Mouse (Mus musculus): ENCODE measurements around the gene Gif. TPM values are rescaled to one million over a fixed set of nuclear protein-coding genes. Genes with fewer than 3 reads are reported as not detected.
A peak's percentile ranks its signal among the peaks of the same experiment; 100 is the strongest.

Gif gene
- polyA plus RNA-seq, 1 experiment from 2014 or later = not detected

GRCm38 (mm10) chr19:11736455-11736854 is 10.9 kb upstream of the Gif start:
- H3K9me3 ChIP-seq (ENCODE audit: control insufficient read depth, low read length) = no peaks in the 10 kb centered on the region
- WGBS = 44% methylated on average over 1 of the region's 1 CpGs
- no peak for ATAC-seq (ENCODE audit: low FRiP score)

GRCm38 (mm10) chr19:11745680-11746079 is 1.7 kb upstream of the Gif start:
- Histone ChIP-seq H3K27me3 (ENCODE audit: control insufficient read depth, insufficient read depth, low read length) (no peaks in the 10 kb centered on the region), H3K9me3 (ENCODE audit: control insufficient read depth, low read length) (no peaks in the 10 kb centered on the region)

More at GRCm38 (mm10) chr19:11736455-11736854, 10.9 kb upstream of the Gif start:
- H3K9ac ChIP-seq (ENCODE audit: low read depth, low read length) = no peak overlapping the region
- no peaks in the 10 kb centered on the region for H3K4me1 ChIP-seq (replicated peaks; ENCODE audit: control insufficient read depth, insufficient read depth, low read length)
- H3K36me3 ChIP-seq (ENCODE audit: control insufficient read depth, insufficient read depth, low read length) = no peaks in the 10 kb centered on the region
- no peak for DNase-seq (ENCODE audit: low spot score)
- H3K4me3 ChIP-seq (ENCODE audit: low read depth, low read length) = no peak overlapping the region
- H3K27me3 ChIP-seq (ENCODE audit: control insufficient read depth, insufficient read depth, low read length) = no peaks in the 10 kb centered on the region
- no peak overlapping the region for H3K27ac ChIP-seq (ENCODE audit: low read depth, low read length)
- H3K4me2 ChIP-seq (replicated peaks; ENCODE audit: low read depth, low read length) = no peak overlapping the region

GRCm38 (mm10) chr19:11765059-11765458 is 17.7 kb downstream of the Gif start:
- Histone ChIP-seq H3K4me3 (ENCODE audit: low read depth, low read length) (no peak overlapping the region), H3K4me2 (replicated peaks; ENCODE audit: low read depth, low read length) (no peak overlapping the region), H3K27ac (ENCODE audit: low read depth, low read length) (no peak overlapping the region), H3K9ac (ENCODE audit: low read depth, low read length) (no peak overlapping the region), H3K9me3 (ENCODE audit: control insufficient read depth, low read length) (no peaks in the 10 kb centered on the region), H3K4me1 (replicated peaks; ENCODE audit: control insufficient read depth, insufficient read depth, low read length) (no peaks in the 10 kb centered on the region), H3K36me3 (ENCODE audit: control insufficient read depth, insufficient read depth, low read length) (no peaks in the 10 kb centered on the region), H3K27me3 (ENCODE audit: control insufficient read depth, insufficient read depth, low read length) (no peaks in the 10 kb centered on the region)
- WGBS = 81% methylated on average over 3 of the region's 3 CpGs
- DNase-seq (ENCODE audit: low spot score) (no peak), ATAC-seq (ENCODE audit: low FRiP score) (no peak)

More at GRCm38 (mm10) chr19:11745680-11746079, 1.7 kb upstream of the Gif start:
- ATAC-seq (ENCODE audit: low FRiP score) (no peak), DNase-seq (ENCODE audit: low spot score) (no peak)
- no peak overlapping the region for H3K4me3 ChIP-seq (ENCODE audit: low read depth, low read length)
- no peak overlapping the region for H3K27ac ChIP-seq (ENCODE audit: low read depth, low read length)
- H3K9ac ChIP-seq (ENCODE audit: low read depth, low read length) = no peak overlapping the region
- H3K4me2 ChIP-seq (replicated peaks; ENCODE audit: low read depth, low read length) = no peak overlapping the region
- H3K36me3 ChIP-seq (ENCODE audit: control insufficient read depth, insufficient read depth, low read length) = no peaks in the 10 kb centered on the region
- no peaks in the 10 kb centered on the region for H3K4me1 ChIP-seq (replicated peaks; ENCODE audit: control insufficient read depth, insufficient read depth, low read length)

GRCm38 (mm10) chr19:11766413-11766812 is 19.1 kb downstream of the Gif start:
- H3K9me3 ChIP-seq (ENCODE audit: control insufficient read depth, low read length) = no peaks in the 10 kb centered on the region
- H3K27ac ChIP-seq (ENCODE audit: low read depth, low read length) = no peak overlapping the region
- H3K27me3 ChIP-seq (ENCODE audit: control insufficient read depth, insufficient read depth, low read length) = no peaks in the 10 kb centered on the region
- WGBS = 74% methylated on average over 4 of the region's 4 CpGs
- no peak overlapping the region for H3K4me3 ChIP-seq (ENCODE audit: low read depth, low read length)
- ATAC-seq (ENCODE audit: low FRiP score) = no peak
- H3K4me2 ChIP-seq (replicated peaks; ENCODE audit: low read depth, low read length) = no peak overlapping the region
- no peaks in the 10 kb centered on the region for H3K36me3 ChIP-seq (ENCODE audit: control insufficient read depth, insufficient read depth, low read length)
- 0 out of 2 replicates have a peak, but pooled peaks cover 2% of the 10 kb centered on the region for H3K4me1 ChIP-seq (replicated peaks; ENCODE audit: control insufficient read depth, insufficient read depth, low read length)
- no peak for DNase-seq (ENCODE audit: low spot score)
- no peak overlapping the region for H3K9ac ChIP-seq (ENCODE audit: low read depth, low read length)

- Histone ChIP-seq H3K4me2 (replicated peaks; ENCODE audit: low read depth, low read length) (no peak overlapping the region), H3K9me3 (ENCODE audit: control insufficient read depth, low read length) (no peaks in the 10 kb centered on the region), H3K4me3 (ENCODE audit: low read depth, low read length) (no peak overlapping the region), H3K9ac (ENCODE audit: low read depth, low read length) (no peak overlapping the region), H3K27me3 (ENCODE audit: control insufficient read depth, insufficient read depth, low read length) (no peaks in the 10 kb centered on the region), H3K27ac (ENCODE audit: low read depth, low read length) (no peak overlapping the region), H3K4me1 (replicated peaks; ENCODE audit: control insufficient read depth, insufficient read depth, low read length) (0 out of 2 replicates have a peak, but pooled peaks cover 2% of the 10 kb centered on the region), H3K36me3 (ENCODE audit: control insufficient read depth, insufficient read depth, low read length) (no peaks in the 10 kb centered on the region)
- no peak for ATAC-seq (ENCODE audit: low FRiP score)
- DNase-seq (ENCODE audit: low spot score) = peak; percentile 56
- WGBS = 16% methylated on average over 3 of the region's 3 CpGs
Observed at GRCm38 (mm10) chr19:11768163-11768562, 20.8 kb downstream of the Gif start.

GRCm38 (mm10) chr19:11769257-11769920 is 22.0 kb downstream of the Gif start:
- Histone ChIP-seq H3K36me3 (ENCODE audit: control insufficient read depth, insufficient read depth, low read length) (no peaks in the 10 kb centered on the region), H3K9ac (ENCODE audit: low read depth, low read length) (no peak overlapping the region), H3K27me3 (ENCODE audit: control insufficient read depth, insufficient read depth, low read length) (no peaks in the 10 kb centered on the region), H3K9me3 (ENCODE audit: control insufficient read depth, low read length) (no peaks in the 10 kb centered on the region), H3K4me2 (replicated peaks; ENCODE audit: low read depth, low read length) (no peak overlapping the region), H3K4me3 (ENCODE audit: low read depth, low read length) (no peak overlapping the region), H3K4me1 (replicated peaks; ENCODE audit: control insufficient read depth, insufficient read depth, low read length) (0 out of 2 replicates have a peak, but pooled peaks cover 2% of the 10 kb centered on the region), H3K27ac (ENCODE audit: low read depth, low read length) (no peak overlapping the region)
- ATAC-seq (ENCODE audit: low FRiP score) (no peak), DNase-seq (ENCODE audit: low spot score) (peak; percentile 0)
- WGBS = 88% methylated on average over 5 of the region's 5 CpGs

GRCm38 (mm10) chr19:11770205-11770892 is 23.0 kb downstream of the Gif start, which contains the start of gene Mrpl16:
Gene Mrpl16, plus strand, starts transcription at chr19:11770391.
- WGBS = 1% methylated on average over 30 of the region's 30 CpGs
- H3K27ac ChIP-seq (ENCODE audit: low read depth, low read length) = no peak within 1 kb of the TSS
- peak; percentile 94 for DNase-seq (ENCODE audit: low spot score)

GRCm38 (mm10) chr19:11777191-11777865 is 30.0 kb downstream of the Gif start:
- Histone ChIP-seq H3K36me3 (ENCODE audit: control insufficient read depth, insufficient read depth, low read length) (no peaks in the 10 kb centered on the region), H3K9me3 (ENCODE audit: control insufficient read depth, low read length) (no peaks in the 10 kb centered on the region), H3K27ac (ENCODE audit: low read depth, low read length) (no peak overlapping the region), H3K27me3 (ENCODE audit: control insufficient read depth, insufficient read depth, low read length) (no peaks in the 10 kb centered on the region), H3K4me2 (replicated peaks; ENCODE audit: low read depth, low read length) (no peak overlapping the region), H3K4me3 (ENCODE audit: low read depth, low read length) (no peak overlapping the region), H3K9ac (ENCODE audit: low read depth, low read length) (no peak overlapping the region), H3K4me1 (replicated peaks; ENCODE audit: control insufficient read depth, insufficient read depth, low read length) (no peaks in the 10 kb centered on the region)
- DNase-seq (ENCODE audit: low spot score) = peak; percentile 83
- WGBS = 65% methylated on average over 7 of the region's 7 CpGs
- ATAC-seq (ENCODE audit: low FRiP score) = peak; percentile 43; the same call in 1 of the 2 replicates

More at GRCm38 (mm10) chr19:11770205-11770892, 23.0 kb downstream of the Gif start, which contains the start of gene Mrpl16:
- peak within 1 kb of the TSS; percentile 65 for H3K4me3 ChIP-seq (ENCODE audit: low read depth, low read length)
- peak within 1 kb of the TSS; percentile 75 for H3K4me2 ChIP-seq (replicated peaks; ENCODE audit: low read depth, low read length)
- H3K27me3 ChIP-seq (ENCODE audit: control insufficient read depth, insufficient read depth, low read length) = no peaks in the 10 kb centered on the region
- 0 out of 2 replicates have a peak, but pooled peaks cover 2% of the 10 kb centered on the region for H3K4me1 ChIP-seq (replicated peaks; ENCODE audit: control insufficient read depth, insufficient read depth, low read length)
- H3K9ac ChIP-seq (ENCODE audit: low read depth, low read length) = peak within 1 kb of the TSS; percentile 80
- no peaks in the 10 kb centered on the region for H3K9me3 ChIP-seq (ENCODE audit: control insufficient read depth, low read length)
- H3K36me3 ChIP-seq (ENCODE audit: control insufficient read depth, insufficient read depth, low read length) = no peaks in the 10 kb centered on the region
- ATAC-seq (ENCODE audit: low FRiP score) = peak; percentile 93

Measured in hindbrain, embryonic 11.5 days (tissue).